Comparison of ENCODE assay signal across 12 mouse cellular contexts in the genomic region with DNA sequence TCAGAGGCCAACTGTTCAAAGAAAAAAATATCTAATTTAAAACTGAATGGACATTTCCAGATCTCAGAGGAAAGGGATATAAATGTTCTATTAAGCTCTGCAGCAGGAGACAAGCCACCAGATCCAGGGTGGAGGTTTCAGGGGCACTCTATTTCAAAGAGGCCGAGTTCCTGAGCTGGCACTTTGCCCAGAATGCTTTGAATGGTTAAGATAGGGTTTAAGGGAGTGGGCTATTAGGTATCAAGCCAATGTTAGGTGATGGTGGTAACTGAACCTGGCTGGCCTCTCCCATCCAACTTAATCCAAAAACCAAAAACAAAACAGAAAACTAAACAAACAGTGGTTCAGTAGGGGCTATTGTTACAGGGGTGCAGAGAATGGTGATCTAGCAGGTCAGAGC.
DNase-seq lines count a peak whose midpoint lies in the region; ATAC-seq and TF ChIP-seq lines count a peak whose summit lies in the region.
"Had no signal": no experiment of that assay in that cellular context is flagged by ENCODE, and none has a peak within 500 bp of the region (broad histone marks: within the 10 kb centered on the region; RNA-seq: fewer than 3 reads in every experiment).

No protein-coding gene starts in this region.

- TF ChIP-seq CTCF in left cerebral cortex, adult 2 months (IDR thresholded peaks at IDR 0.05): no peak

- ATAC-seq in heart, embryonic 11.5 days (replicated peaks; ENCODE audit: insufficient number of reproducible peaks, low FRiP score, low TSS enrichment): 0 out of 2 replicates have a peak, but pooled peaks have one; percentile 35
- ATAC-seq in hindbrain, embryonic 11.5 days (ENCODE audit: low FRiP score): no peak
- ATAC-seq: forebrain, embryonic 13.5 days had no signal

- 10% methylated on average over 1 of the region's 1 CpGs for WGBS in heart, embryonic 11.5 days (ENCODE audit: insufficient replicate concordance)
- WGBS in hindbrain, embryonic 11.5 days: 59% methylated on average over 1 of the region's 1 CpGs

- H3K27me3 ChIP-seq in heart, embryonic 11.5 days (ENCODE audit: control insufficient read depth, insufficient read depth, low read length): no peaks in the 10 kb centered on the region
- H3K27me3 ChIP-seq in hindbrain, embryonic 11.5 days (ENCODE audit: control insufficient read depth, insufficient read depth, low read length): no peaks in the 10 kb centered on the region
- H3K27me3 ChIP-seq: forebrain, embryonic 13.5 days; limb, embryonic 12.5 days; megakaryocyte, embryonic 14.5 days; neural tube, embryonic 12.5 days; stomach, embryonic 15.5 days had no signal

- peak overlapping the region; percentile 31 for H3K27ac ChIP-seq in heart, embryonic 11.5 days (ENCODE audit: low read depth, low read length)
- H3K27ac ChIP-seq in left cerebral cortex, adult 2 months: peak overlapping the region; percentile 50; the same call in 1 of the 2 replicates
- no peak overlapping the region for H3K27ac ChIP-seq in hindbrain, embryonic 11.5 days (ENCODE audit: low read depth, low read length)
- H3K27ac ChIP-seq: forebrain, embryonic 13.5 days; limb, embryonic 12.5 days; neural tube, embryonic 12.5 days; stomach, embryonic 15.5 days had no signal

- H3K4me3 ChIP-seq in heart, embryonic 11.5 days (ENCODE audit: low read depth, low read length): no peak overlapping the region
- no peak overlapping the region for H3K4me3 ChIP-seq in left cerebral cortex, adult 2 months
- H3K4me3 ChIP-seq in hindbrain, embryonic 11.5 days (ENCODE audit: low read depth, low read length): no peak overlapping the region
- H3K4me3 ChIP-seq: forebrain, embryonic 13.5 days; limb, embryonic 12.5 days; neural tube, embryonic 12.5 days; stomach, embryonic 15.5 days had no signal

- H3K4me1 ChIP-seq in heart, embryonic 11.5 days (ENCODE audit: control insufficient read depth, insufficient read depth, low read length): peaks cover 32% of the 10 kb centered on the region
- H3K4me1 ChIP-seq in hindbrain, embryonic 11.5 days (replicated peaks; ENCODE audit: control insufficient read depth, insufficient read depth, low read length): no peaks in the 10 kb centered on the region

- no peak for DNase-seq in heart, adult 8-10 months (ENCODE audit: low spot score)
- DNase-seq in left cerebral cortex, adult 2 months (ENCODE audit: extremely low spot score in 1 of 2, low spot score in 2 of 2): no peak
- DNase-seq in left cerebral cortex, adult 11 months (ENCODE audit: low spot score): no peak
- peak; percentile 13 for DNase-seq in NIH3T3 (ENCODE audit: low read depth)
- peak; percentile 63 for DNase-seq in kidney, postnatal 10 days
- no peak for DNase-seq in hindbrain, embryonic 11.5 days (ENCODE audit: low spot score)

- H3K36me3 ChIP-seq in heart, embryonic 11.5 days (ENCODE audit: control insufficient read depth, insufficient read depth, low read length): no peaks in the 10 kb centered on the region
- no peaks in the 10 kb centered on the region for H3K36me3 ChIP-seq in hindbrain, embryonic 11.5 days (ENCODE audit: control insufficient read depth, insufficient read depth, low read length)

- no peak overlapping the region for H3K9ac ChIP-seq in heart, embryonic 11.5 days (ENCODE audit: low read depth, low read length)
- H3K9ac ChIP-seq in hindbrain, embryonic 11.5 days (ENCODE audit: low read depth, low read length): no peak overlapping the region
- H3K9ac ChIP-seq: forebrain, embryonic 13.5 days; limb, embryonic 12.5 days; neural tube, embryonic 12.5 days; stomach, embryonic 15.5 days had no signal

- H3K9me3 ChIP-seq in heart, embryonic 11.5 days (replicated peaks; ENCODE audit: control insufficient read depth, low read length): no peaks in the 10 kb centered on the region
- H3K9me3 ChIP-seq in hindbrain, embryonic 11.5 days (ENCODE audit: control insufficient read depth, low read length): no peaks in the 10 kb centered on the region
- H3K9me3 ChIP-seq: forebrain, embryonic 13.5 days; limb, embryonic 12.5 days; megakaryocyte, embryonic 14.5 days; neural tube, embryonic 12.5 days; stomach, embryonic 15.5 days had no signal

- H3K4me2 ChIP-seq in heart, embryonic 11.5 days: no peak overlapping the region
- no peak overlapping the region for H3K4me2 ChIP-seq in hindbrain, embryonic 11.5 days (replicated peaks; ENCODE audit: low read depth, low read length)
- H3K4me2 ChIP-seq: forebrain, embryonic 13.5 days; limb, embryonic 12.5 days; neural tube, embryonic 12.5 days; stomach, embryonic 15.5 days had no signal

- intact Hi-C loops in left cerebral cortex, adult 2 months (cut with DNase I): no loop called here

Comparison
In these comparisons a context has a peak if more than half of its experiments do, and no peak if none do; other contexts are left out.
1. DNase-seq: peak in NIH3T3 (single experiment) and kidney, postnatal 10 days (single experiment); none in heart, adult 8-10 months (single experiment), left cerebral cortex, adult 2 months (0 of 2), left cerebral cortex, adult 11 months (single experiment) and hindbrain, embryonic 11.5 days (single experiment).